Mouse (Mus musculus) C2C12 (cell line): ENCODE data around the gene Akap9.

Source experiments
- CEBPB ChIP-seq: IDR thresholded peaks from one replicate; pipeline ENCODE4 v1.6.1; 2011; ENCODE audit warnings: low read depth, mild to moderate bottlenecking, control low read depth, moderate library complexity
- CTCF ChIP-seq: IDR thresholded peaks from one replicate; pipeline ENCODE4 v1.5.1; 2011; ENCODE audit not compliant: control insufficient read depth, insufficient read depth, insufficient read length
- FOSL1 ChIP-seq: IDR thresholded peaks from one replicate; pipeline ENCODE4 v1.8.0; 2011; ENCODE audit warnings: mild to moderate bottlenecking, low read length; ENCODE audit not compliant: poor library complexity, insufficient read depth, severe bottlenecking
- MAX ChIP-seq: IDR thresholded peaks from one replicate; pipeline ENCODE4 v1.6.1; 2011; ENCODE audit warnings: mild to moderate bottlenecking, control low read depth

DNA sequence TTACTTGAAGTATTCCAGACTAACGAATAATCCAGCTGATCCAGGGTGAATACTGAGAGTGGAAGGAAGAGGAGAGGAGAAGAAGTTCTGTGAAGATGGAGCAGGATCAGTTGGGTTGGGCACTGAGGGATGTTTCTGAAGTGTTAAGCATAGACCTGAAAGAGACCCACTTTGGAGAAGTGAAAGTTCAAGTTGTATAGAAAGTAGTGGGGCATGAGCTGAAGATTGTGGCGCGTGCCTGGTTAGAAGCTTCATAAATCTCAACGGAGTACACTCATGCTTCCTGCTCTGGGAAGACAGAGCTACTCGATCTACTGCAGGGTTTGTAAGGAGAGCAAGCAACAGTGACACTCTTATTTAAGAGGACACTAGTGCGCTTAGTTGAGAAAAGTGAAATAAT lies 41.3 kb downstream of the Akap9 start:
- TF ChIP-seq FOSL1, result no peak
- no peak for TF ChIP-seq CTCF
- no peak for TF ChIP-seq MAX
- TF ChIP-seq CEBPB, result no peak
